Mouse (Mus musculus) activated CD4-positive, CD25-positive, alpha-beta regulatory T cell, adult 9 weeks (primary cell): ENCODE data around the gene Gm3248. TPM values are rescaled to one million over a fixed set of nuclear protein-coding genes. Genes with fewer than 3 reads are reported as not detected.

Experiments
- polyA plus RNA-seq: library from polyadenylated mRNA; unstranded; fragments of 100-300 nt; shearing (Covaris generic); gene quantifications from one replicate; pipeline ENCODE4 v1.2.1, GENCODE M21; 2017

The Gm3248 gene
- 3.6 TPM for polyA plus RNA-seq

GRCm38 (mm10) chr14:5961635-5962034 is at the start of gene Gm3248:
Gene Gm3248, minus strand, starts transcription at chr14:5961745.

GRCm38 (mm10) chr14:5979037-5979436 is 17.5 kb upstream of the Gm3248 start, which contains the start of gene Gm3453:
Gene Gm3453, minus strand, starts transcription at chr14:5979137.

Other genes starting within 250 kb of the Gm3248 start
- gene Gm3373, start 220.2 kb downstream of the Gm3248 start, polyA plus RNA-seq = 1.3 TPM
- gene Gm3383, start 153.8 kb downstream of the Gm3248 start, polyA plus RNA-seq = 4.2 TPM
- not detected for gene Gm3424, start 131.4 kb downstream of the Gm3248 start, polyA plus RNA-seq
- gene Gm8237, start 81.4 kb downstream of the Gm3248 start, polyA plus RNA-seq = 1.8 TPM
- not detected for gene Gm3453, start 17.4 kb upstream of the Gm3248 start, polyA plus RNA-seq
- 0.26 TPM for gene Gm6337, start 96.5 kb upstream of the Gm3248 start, polyA plus RNA-seq
- 5.2 TPM for gene Gm8206, start 132.2 kb upstream of the Gm3248 start, polyA plus RNA-seq
- gene Gm3468, start 146.9 kb upstream of the Gm3248 start, polyA plus RNA-seq = 9.5 TPM
- not detected for gene Gm3476, start 164.1 kb upstream of the Gm3248 start, polyA plus RNA-seq